Mouse (Mus musculus): ENCODE measurements around the gene Akr1c18. TPM values are rescaled to one million over a fixed set of nuclear protein-coding genes. Genes with fewer than 3 reads are reported as not detected.
A peak's percentile ranks its signal among the peaks of the same experiment; 100 is the strongest.
"Not testable (repeated sequence)": the region's sequence is repeated elsewhere in the genome, so short reads cannot be mapped to it uniquely, and the experiment has no call there.

Gene Akr1c18
- total and polyA plus RNA-seq, 3 experiments = not detected

DNA sequence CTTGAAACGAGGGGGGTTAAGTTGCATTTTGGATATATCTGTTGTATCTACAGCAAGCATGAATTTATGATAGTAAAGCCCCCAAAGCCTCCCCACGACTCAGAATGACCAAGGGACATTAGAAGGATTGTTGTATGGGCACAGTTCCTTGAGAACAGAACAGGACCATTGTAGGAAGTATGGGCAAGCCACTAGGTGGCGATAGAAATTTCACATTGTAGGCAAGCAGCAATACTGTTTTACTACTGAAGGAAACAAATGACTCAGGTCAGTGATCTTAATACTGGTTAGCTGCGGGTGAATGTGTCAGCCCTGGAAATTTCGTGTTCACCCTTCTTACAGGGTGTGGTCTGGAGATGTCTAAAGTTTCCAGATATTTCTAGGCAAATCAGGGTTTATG lies 21.4 kb downstream of the Akr1c18 start:
- no peak overlapping the region for H3K27ac ChIP-seq (ENCODE audit: insufficient read depth, low read depth)
- no peaks in the 10 kb centered on the region for H3K27me3 ChIP-seq (replicated peaks)
- H3K4me2 ChIP-seq (ENCODE audit: insufficient read depth, low read depth, poor library complexity, severe bottlenecking) = no peak overlapping the region
- in situ Hi-C loops (cut with MboI; ENCODE audit: low pct_ligation_motif_present, low pct_unique_long_range_greater_than_20kb, low sequenced_read_pairs) = loop anchor here (25.0 kb wide), 1 partner anchor 483 kb away; the partner anchor contains the start of gene Akr1e1
- no peaks in the 10 kb centered on the region for H3K36me3 ChIP-seq (replicated peaks in 1 of 2; ENCODE audit: control insufficient read depth in 1 of 2, insufficient read depth in 1 of 2, low read length in 1 of 2)
- no peaks in the 10 kb centered on the region for H3K4me1 ChIP-seq (ENCODE audit: control insufficient read depth in 1 of 2, insufficient read depth in 2 of 2)
- no peak overlapping the region for H3K9ac ChIP-seq (ENCODE audit: insufficient read depth, low read depth)
- TF ChIP-seq CTCF (conservative IDR thresholded peaks at IDR 0.05 in 1 of 2, IDR thresholded peaks at IDR 0.05 in 1 of 2; ENCODE audit: low read depth in 2 of 2, low read length in 2 of 2) (peak; percentile 61 to 81), TCF12 (IDR thresholded peaks at IDR 0.05; ENCODE audit: low read depth, low read length) (no peak), SMC3 (IDR thresholded peaks at IDR 0.05; ENCODE audit: low read depth, low read length) (peak; percentile 59), JUND (conservative IDR thresholded peaks at IDR 0.05; ENCODE audit: low read depth, low read length) (peak; percentile 45; the same call in 1 of the 2 replicates), RAD21 (IDR thresholded peaks at IDR 0.05; ENCODE audit: low read depth, low read length) (peak; percentile 42)
- H3K9me3 ChIP-seq (replicated peaks; ENCODE audit: low read length) = no peaks in the 10 kb centered on the region
- no peaks in the 10 kb centered on the region for H3K79me2 ChIP-seq (replicated peaks; ENCODE audit: control insufficient read depth, extremely low read depth, insufficient read depth, poor library complexity, severe bottlenecking)
- dilution Hi-C loops (cut with MboI; ENCODE audit: extremely low pct_ligation_motif_present, extremely low pct_unique_long_range_greater_than_20kb, low sequenced_read_pairs) = no loop called here
- no peak overlapping the region for H3K4me3 ChIP-seq (replicated peaks in 1 of 3; ENCODE audit: low read depth in 2 of 3, low read length in 2 of 3, poor library complexity in 1 of 3)
- DNase-seq (ENCODE audit: extremely low read depth) = peak; percentile 65

DNA sequence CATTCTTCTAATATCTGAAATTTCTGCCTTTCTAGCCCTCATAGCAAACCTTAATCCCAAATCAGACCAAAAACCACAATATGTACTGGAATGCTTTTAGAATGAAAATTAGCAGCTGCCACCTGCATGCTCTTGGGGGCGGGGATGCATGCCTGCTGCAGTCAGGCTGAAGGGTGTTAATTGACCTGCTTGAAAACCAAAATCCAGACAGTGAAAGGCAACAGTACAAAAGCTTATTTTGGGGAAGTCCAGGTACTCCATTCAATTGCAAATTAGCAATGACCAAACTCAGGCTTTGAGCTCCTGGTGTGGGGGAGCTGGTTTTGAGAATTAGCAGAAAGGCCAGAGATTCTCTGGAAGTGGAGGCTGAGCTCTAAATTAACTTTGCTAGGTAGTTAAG lies 24.6 kb downstream of the Akr1c18 start:
- H3K4me2 ChIP-seq (ENCODE audit: insufficient read depth, low read depth, poor library complexity, severe bottlenecking); H3K27ac ChIP-seq (ENCODE audit: insufficient read depth, low read depth); DNase-seq (ENCODE audit: extremely low read depth); H3K79me2 ChIP-seq (replicated peaks; ENCODE audit: control insufficient read depth, extremely low read depth, insufficient read depth, poor library complexity, severe bottlenecking); H3K4me1 ChIP-seq (ENCODE audit: control insufficient read depth in 1 of 2, insufficient read depth in 2 of 2); H3K36me3 ChIP-seq (replicated peaks in 1 of 2; ENCODE audit: control insufficient read depth in 1 of 2, insufficient read depth in 1 of 2, low read length in 1 of 2); H3K9ac ChIP-seq (ENCODE audit: insufficient read depth, low read depth); H3K27me3 ChIP-seq (replicated peaks); H3K9me3 ChIP-seq (replicated peaks; ENCODE audit: low read length); H3K4me3 ChIP-seq (replicated peaks in 1 of 3; ENCODE audit: low read depth in 2 of 3, low read length in 2 of 3, poor library complexity in 1 of 3); dilution Hi-C loops (cut with MboI; ENCODE audit: extremely low pct_ligation_motif_present, extremely low pct_unique_long_range_greater_than_20kb, low sequenced_read_pairs): not testable (repeated sequence)
- in situ Hi-C loops (cut with MboI; ENCODE audit: low pct_ligation_motif_present, low pct_unique_long_range_greater_than_20kb, low sequenced_read_pairs) = loop anchor here (25.0 kb wide), 1 partner anchor 486 kb away; the partner anchor contains the start of gene Akr1e1

DNA sequence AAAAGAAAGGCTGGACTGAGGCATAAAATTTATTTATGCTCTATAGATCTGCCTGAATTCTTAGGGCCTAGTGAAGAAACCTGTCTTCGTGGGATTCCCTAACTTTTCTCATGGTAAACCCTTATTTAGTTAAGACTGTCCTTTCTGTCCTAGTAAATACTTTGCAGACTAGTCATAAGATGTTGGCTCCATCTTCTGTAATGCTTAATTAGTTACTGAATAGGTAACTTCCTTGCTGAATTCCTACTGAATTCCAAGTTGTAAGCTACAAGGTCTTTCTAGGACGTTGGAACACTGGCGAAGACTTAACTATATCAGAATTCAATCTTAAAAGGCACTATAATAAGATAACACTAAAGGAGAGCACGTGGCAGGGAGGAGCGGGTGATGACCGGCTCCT lies 26.0 kb downstream of the Akr1c18 start:
- H3K27ac ChIP-seq (ENCODE audit: insufficient read depth, low read depth); H3K27me3 ChIP-seq (replicated peaks); H3K36me3 ChIP-seq (replicated peaks in 1 of 2; ENCODE audit: control insufficient read depth in 1 of 2, insufficient read depth in 1 of 2, low read length in 1 of 2); H3K4me3 ChIP-seq (replicated peaks in 1 of 3; ENCODE audit: low read depth in 2 of 3, low read length in 2 of 3, poor library complexity in 1 of 3); DNase-seq (ENCODE audit: extremely low read depth); H3K79me2 ChIP-seq (replicated peaks; ENCODE audit: control insufficient read depth, extremely low read depth, insufficient read depth, poor library complexity, severe bottlenecking); H3K9ac ChIP-seq (ENCODE audit: insufficient read depth, low read depth); H3K4me1 ChIP-seq (ENCODE audit: control insufficient read depth in 1 of 2, insufficient read depth in 2 of 2); H3K9me3 ChIP-seq (replicated peaks; ENCODE audit: low read length); dilution Hi-C loops (cut with MboI; ENCODE audit: extremely low pct_ligation_motif_present, extremely low pct_unique_long_range_greater_than_20kb, low sequenced_read_pairs); in situ Hi-C loops (cut with MboI; ENCODE audit: low pct_ligation_motif_present, low pct_unique_long_range_greater_than_20kb, low sequenced_read_pairs); H3K4me2 ChIP-seq (ENCODE audit: insufficient read depth, low read depth, poor library complexity, severe bottlenecking): not testable (repeated sequence)

DNA sequence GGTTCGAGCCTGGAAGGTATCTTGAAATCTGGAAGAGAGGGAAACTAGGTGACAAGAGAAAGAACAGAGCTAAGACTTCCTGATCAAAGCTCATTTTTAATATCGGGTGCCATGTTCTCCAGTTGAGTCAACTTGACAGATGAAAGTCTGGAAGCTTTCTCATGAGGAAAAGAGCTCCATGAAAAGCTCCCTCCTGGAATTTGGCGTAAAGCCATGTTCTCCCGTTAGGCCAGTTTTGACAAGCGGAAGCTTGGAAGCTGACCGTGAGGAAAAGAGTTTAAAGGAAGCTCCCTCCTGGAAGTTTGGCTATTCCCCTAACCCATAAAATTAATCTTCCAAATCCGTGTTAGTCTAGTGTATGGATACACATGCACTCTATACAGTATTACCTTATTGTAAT lies 27.3 kb downstream of the Akr1c18 start:
- Histone ChIP-seq H3K4me3 (replicated peaks in 1 of 3; ENCODE audit: low read depth in 2 of 3, low read length in 2 of 3, poor library complexity in 1 of 3) (no peak overlapping the region), H3K9me3 (replicated peaks; ENCODE audit: low read length) (no peaks in the 10 kb centered on the region), H3K36me3 (replicated peaks in 1 of 2; ENCODE audit: control insufficient read depth in 1 of 2, insufficient read depth in 1 of 2, low read length in 1 of 2) (no peaks in the 10 kb centered on the region), H3K4me1 (ENCODE audit: control insufficient read depth in 1 of 2, insufficient read depth in 2 of 2) (no peaks in the 10 kb centered on the region), H3K79me2 (replicated peaks; ENCODE audit: control insufficient read depth, extremely low read depth, insufficient read depth, poor library complexity, severe bottlenecking) (no peaks in the 10 kb centered on the region), H3K27ac (ENCODE audit: insufficient read depth, low read depth) (no peak overlapping the region), H3K4me2 (ENCODE audit: insufficient read depth, low read depth, poor library complexity, severe bottlenecking) (no peak overlapping the region), H3K9ac (ENCODE audit: insufficient read depth, low read depth) (no peak overlapping the region), H3K27me3 (replicated peaks) (no peaks in the 10 kb centered on the region)
- in situ Hi-C loops (cut with MboI; ENCODE audit: low pct_ligation_motif_present, low pct_unique_long_range_greater_than_20kb, low sequenced_read_pairs) = no loop called here
- no peak for DNase-seq (ENCODE audit: extremely low read depth)
- TF ChIP-seq ZC3H11A (IDR thresholded peaks at IDR 0.05; ENCODE audit: low read depth, low read length) (no peak), IRF4 (IDR thresholded peaks at IDR 0.05; ENCODE audit: low read depth, low read length) (no peak), NRF1 (IDR thresholded peaks at IDR 0.05; ENCODE audit: low read depth, low read length) (no peak), MAZ (IDR thresholded peaks at IDR 0.05; ENCODE audit: low read depth, low read length) (no peak), MXI1 (IDR thresholded peaks at IDR 0.05; ENCODE audit: low read depth, low read length) (no peak), JUN (IDR thresholded peaks at IDR 0.05; ENCODE audit: insufficient read depth, low read depth, low read length) (no peak), ELF1 (IDR thresholded peaks at IDR 0.05; ENCODE audit: low read depth, low read length) (no peak), MYC (IDR thresholded peaks at IDR 0.05; ENCODE audit: low read depth, low read length) (no peak)
- dilution Hi-C loops (cut with MboI; ENCODE audit: extremely low pct_ligation_motif_present, extremely low pct_unique_long_range_greater_than_20kb, low sequenced_read_pairs) = no loop called here
